Mouse (Mus musculus): ENCODE results near the gene Nt5dc1.
A peak's percentile ranks its signal among the peaks of the same experiment; 100 is the strongest.
"Not testable (repeated sequence)": the region's sequence is repeated elsewhere in the genome, so short reads cannot be mapped to it uniquely, and the experiment has no call there.

Gene Nt5dc1

DNA sequence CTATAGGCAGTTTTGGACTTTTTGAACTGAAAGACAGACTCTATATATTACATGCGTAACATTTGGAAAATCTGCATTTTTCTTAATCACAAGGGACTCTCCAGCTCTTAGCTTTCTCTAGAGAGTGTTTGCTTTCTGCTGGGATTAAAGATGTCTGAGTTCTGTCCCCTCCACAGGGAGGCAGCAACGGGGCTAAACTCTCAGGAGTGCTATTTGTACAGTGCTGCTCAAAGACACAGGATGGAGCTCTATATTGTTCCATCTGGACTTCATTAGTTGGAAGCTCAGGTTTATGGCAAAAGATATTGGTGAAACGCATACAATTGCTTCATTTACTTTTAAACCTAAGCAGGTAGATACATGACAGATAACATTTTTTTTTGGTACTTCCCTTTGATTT is 105.8 kb downstream of the Nt5dc1 start:
- no peak for DNase-seq (ENCODE audit: low spot score in 2 of 2)

DNA sequence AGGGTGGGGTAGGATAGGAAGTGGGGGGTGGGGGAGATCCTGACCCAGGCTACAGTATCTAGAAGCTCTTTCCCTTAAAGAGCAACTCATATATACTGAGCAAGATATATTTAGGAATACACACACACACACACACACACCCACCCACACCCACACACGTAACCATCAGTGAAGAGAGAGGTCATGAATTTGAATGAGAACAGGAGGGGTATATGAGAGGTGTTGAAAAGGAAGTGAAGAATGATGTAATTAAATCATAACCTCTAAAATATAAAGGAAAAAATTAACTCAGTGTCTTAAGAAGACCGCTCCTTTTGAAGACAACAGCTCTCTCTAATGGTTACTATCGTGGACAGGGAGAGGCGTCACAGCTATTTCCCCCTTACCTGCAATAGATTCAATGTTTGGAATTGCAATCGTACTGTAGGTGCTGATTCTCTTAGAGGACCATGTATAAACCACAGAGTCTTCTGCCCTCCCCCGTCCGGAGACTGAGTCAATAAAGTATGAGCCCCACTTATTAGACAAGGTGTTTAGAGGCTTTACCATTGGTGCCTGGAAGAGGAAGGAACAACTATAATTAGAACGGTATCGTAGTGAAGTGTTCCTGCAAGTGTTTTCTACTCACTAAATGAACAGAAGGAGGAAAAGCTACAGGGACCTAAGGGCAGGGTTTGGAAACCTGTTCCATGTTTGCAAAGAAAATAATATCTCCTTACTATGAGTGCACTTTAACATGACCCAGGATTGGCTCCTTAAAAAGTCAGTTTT is 108.3 kb downstream of the Nt5dc1 start:
- no peak for DNase-seq (ENCODE audit: low spot score in 2 of 2)

DNA sequence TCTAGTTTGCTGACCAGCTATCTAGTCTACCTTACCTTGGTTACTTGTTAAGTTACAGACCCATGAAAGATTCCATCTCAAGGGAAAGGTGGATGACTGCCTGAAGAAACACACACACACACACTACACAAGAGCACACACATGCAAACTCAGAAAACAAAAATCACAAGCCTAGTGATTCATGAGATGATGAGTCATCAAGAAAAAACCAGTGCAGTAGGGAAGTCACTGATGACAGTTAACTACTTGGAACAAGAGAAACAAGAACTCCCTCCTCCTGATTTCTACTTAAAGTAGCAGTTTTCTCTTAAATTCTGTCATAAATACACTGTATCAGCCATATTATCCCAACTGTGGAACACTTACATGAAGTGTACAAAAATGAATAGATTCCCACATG is 111.3 kb downstream of the Nt5dc1 start:
- DNase-seq (ENCODE audit: low spot score in 2 of 2) = no peak

DNA sequence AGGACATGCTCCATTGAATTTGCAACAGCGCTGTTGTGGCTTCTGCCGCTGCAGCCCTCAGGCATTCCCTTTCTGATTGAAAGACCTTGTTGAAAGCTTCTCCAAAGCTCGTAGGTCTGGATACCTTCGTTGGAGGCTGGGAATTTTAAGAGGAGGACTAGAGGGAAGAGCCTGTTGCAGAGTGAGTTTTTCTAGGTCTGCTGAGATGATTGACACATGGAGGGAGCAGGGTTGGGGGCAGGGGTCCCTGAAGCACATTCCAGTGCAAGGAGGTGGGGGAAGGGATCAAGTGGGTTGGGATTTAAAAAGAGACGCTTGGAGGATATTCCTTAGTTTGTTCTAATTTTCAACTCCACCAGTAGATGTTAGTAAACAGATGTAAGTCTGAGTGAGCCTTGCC is 118.0 kb downstream of the Nt5dc1 start:
- DNase-seq (ENCODE audit: low spot score in 2 of 2) = no peak

DNA sequence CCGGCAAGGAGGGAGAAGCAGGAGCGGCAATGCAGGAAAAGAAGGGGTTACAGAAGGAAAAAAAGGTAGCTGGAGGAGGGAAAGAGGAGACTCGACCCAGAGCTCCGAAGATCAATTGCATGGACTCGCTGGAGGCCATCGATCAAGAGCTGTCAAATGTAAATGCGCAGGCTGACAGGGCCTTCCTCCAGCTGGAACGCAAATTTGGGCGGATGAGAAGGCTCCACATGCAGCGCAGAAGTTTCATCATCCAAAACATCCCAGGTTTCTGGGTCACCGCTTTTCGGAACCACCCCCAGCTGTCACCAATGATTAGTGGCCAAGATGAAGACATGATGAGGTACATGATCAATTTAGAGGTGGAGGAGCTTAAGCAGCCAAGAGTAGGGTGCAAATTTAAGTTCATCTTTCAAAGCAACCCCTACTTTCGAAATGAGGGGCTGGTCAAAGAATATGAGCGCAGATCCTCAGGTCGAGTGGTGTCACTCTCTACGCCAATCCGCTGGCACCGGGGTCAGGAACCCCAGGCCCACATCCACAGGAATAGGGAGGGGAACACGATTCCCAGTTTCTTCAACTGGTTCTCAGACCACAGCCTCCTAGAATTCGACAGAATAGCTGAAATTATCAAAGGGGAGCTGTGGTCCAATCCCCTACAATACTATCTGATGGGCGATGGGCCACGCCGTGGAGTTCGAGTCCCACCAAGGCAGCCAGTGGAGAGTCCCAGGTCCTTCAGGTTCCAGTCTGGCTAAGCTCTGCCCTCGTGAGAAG is 120.2 kb downstream of the Nt5dc1 start:
- no peak for DNase-seq (ENCODE audit: low spot score in 2 of 2)

DNA sequence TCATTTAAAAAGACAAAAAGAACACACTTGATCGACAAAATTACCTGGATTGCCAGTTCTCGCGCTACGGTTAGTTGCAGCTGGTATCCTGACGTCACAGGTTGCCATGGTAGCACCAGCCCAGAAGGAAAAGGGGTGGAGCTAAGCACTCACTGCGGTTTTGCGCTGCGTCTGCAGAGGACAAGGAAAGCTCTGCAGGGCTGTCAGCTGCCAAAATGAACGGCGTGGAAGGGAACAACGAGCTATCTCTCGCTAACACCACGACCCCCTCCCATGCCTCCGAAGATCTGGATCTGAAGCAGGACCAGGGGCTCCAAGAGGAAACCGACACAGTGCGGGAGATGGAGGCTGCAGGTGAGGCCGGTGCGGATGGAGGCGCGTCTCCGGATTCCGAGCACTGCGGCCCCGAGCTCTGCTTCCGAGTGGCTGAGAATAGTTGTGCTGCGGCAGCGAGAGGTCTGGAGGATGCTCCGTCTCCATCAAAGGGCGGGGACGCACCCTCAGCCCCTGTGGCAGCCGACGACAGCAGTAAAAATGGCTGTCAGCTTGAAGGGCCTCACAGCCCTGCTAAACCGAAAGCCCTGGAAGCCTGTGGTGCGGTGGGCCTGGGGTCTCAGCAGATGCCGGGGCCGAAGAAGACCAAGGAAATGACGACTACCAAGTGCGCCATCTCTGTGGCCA is 120.9 kb downstream of the Nt5dc1 start, which contains the start of gene Tspyl4:
Tspyl4 (plus strand) TSS at position 144 of the 681 bp plus-strand sequence.
- peak; percentile 83 to 90 for DNase-seq (ENCODE audit: low spot score in 2 of 2)

DNA sequence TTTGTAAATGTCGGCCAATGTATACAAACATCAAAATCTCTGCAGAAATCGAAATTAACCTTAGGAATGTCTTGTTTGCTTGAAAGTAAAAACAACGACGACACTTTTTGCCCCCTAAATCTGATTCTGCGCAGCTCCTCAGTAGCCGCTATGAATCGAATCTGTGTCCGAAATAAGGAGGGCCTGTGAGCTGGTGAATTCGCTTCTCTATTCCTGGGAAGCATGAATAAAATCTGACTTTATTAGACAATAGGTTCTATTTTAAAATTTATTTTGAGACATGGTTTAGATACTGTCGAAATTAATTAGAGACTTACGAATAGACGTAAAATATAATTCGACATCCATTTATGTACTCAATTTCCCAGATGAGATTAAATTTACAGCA is 121.4 kb downstream of the Nt5dc1 start:
- DNase-seq (ENCODE audit: low spot score in 2 of 2) = no peak

DNA sequence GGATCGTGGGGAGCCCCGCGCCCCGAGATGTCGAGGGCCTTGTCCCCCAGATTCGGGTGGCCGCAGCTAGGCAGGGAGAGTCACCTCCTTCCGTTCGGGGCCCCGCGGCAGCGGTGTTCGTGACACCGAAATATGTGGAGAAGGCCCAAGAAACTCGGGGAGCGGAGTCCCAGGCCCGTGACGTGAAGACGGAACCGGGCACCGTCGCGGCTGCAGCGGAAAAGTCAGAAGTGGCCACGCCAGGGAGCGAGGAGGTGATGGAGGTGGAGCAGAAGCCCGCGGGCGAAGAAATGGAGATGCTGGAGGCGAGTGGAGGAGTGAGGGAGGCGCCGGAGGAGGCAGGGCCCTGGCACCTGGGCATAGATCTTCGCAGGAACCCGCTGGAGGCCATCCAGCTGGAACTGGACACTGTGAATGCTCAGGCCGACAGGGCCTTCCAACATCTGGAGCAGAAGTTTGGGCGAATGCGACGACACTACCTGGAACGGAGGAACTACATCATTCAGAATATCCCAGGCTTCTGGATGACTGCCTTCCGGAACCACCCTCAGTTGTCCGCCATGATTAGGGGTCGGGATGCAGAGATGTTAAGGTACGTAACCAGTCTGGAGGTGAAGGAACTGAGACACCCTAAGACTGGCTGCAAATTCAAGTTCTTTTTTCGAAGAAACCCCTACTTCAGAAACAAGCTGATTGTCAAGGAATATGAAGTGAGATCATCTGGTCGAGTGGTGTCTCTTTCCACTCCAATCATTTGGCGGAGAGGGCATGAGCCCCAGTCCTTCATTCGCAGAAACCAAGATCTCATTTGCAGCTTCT is 135.7 kb downstream of the Nt5dc1 start:
- DNase-seq (ENCODE audit: low spot score in 2 of 2) = peak; percentile 52 to 83

DNA sequence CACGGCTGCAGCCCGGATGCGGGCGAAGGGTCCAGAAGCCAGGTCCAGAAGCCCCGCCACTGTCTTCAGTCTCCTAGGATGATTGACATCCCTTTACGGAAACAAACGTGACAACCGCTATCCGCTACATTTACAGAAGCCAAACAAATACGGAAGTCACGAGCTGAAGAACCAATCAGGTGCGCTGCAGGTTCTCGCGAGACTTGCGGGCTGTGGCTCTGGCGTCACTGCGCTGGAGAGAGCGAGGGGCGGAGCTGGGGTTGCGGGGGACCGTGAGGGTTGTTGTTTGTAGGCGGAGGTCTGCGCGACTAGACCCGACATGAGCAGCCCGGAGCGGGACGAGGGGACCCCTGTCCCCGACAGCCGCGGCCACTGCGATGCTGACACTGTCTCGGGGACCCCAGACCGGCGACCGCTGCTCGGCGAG is 136.4 kb downstream of the Nt5dc1 start, which contains the start of gene Tspyl1:
Tspyl1 (plus strand) TSS at position 229 of the 427 bp plus-strand sequence.
- DNase-seq (ENCODE audit: low spot score in 2 of 2) = peak; percentile 97 to 99

DNA sequence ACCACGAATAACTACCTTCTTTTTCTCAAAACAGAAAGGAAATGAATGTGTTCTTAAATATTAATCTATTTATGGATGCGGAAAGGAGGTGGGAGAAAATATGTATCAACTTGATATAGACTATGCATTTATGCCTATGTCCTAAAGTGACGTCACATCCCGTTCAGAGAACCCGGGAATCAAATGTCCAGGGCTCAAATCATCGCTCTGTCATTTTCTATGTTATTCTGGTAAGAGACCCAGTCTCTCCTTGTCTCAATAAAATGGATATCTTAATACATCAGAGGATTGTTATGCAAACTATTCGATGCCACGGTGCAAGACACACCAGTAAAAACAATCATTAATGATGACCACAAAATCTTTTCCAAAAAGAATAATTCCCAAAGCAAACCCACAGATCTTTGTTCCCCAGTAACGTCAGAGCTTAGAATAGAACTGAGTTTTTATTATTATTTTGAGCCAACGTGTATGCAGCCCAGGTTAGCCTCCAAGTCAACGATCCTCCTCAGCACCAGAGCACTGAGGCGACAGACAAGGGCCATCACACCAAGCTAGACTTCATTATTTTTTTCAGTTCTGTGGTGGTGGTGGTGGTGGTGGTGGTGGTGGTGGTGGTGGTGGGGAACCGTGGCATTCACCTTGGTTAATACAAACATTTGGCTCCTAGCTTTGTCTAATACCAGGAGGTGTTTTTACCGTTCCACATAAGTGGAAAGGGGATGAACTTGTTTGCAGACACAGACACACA is 137.0 kb downstream of the Nt5dc1 start:
- DNase-seq (ENCODE audit: low spot score in 2 of 2) = no peak

DNA sequence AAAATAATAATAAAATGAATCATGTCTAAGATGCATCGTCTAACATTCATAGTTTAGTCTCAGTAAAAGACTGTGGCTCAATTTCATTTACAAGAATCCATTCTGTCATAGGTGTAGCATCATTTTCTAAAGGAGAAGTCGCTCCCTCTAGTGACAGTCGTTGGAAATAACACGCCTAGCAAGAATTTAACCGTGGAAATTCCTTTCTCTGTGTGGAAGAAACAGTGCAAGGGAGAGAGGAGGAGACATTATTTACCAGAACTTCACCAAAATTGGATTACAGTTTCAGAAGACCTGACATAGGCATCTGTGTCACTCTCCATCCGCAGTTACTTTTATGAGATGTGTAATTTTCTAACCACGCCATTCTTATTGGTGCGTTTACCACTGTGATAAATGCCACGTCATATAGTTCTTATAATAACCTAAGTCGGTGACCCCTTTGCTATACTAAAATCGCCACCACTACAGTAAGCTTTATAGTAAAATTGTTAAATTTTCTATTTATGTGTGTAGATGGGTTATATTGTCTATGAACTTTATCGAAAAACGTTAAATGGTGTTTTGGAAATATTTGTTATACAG is 137.7 kb downstream of the Nt5dc1 start:
- DNase-seq (ENCODE audit: low spot score in 2 of 2) = peak in 1 of 2 experiments; percentile 30

DNA sequence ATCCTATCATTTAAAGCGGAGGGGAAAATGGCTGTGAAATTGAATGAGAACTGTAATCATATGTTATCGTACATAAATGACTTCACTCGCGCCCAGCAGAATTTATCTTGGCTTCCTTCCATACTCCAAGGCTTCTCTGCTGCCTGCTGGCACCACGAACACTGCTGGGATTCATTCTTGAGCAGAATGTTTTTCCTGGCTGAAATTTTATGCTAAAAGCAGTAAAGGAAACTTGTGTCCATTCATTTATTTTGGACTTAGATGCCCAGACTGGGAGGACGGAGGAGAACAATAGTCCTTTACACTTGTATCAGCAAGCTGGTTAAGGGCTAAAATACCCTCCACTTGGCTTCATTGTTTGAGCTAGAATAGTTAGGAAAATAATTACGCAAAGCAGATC is 146.7 kb downstream of the Nt5dc1 start:
- no peak for DNase-seq (ENCODE audit: low spot score in 2 of 2)

DNA sequence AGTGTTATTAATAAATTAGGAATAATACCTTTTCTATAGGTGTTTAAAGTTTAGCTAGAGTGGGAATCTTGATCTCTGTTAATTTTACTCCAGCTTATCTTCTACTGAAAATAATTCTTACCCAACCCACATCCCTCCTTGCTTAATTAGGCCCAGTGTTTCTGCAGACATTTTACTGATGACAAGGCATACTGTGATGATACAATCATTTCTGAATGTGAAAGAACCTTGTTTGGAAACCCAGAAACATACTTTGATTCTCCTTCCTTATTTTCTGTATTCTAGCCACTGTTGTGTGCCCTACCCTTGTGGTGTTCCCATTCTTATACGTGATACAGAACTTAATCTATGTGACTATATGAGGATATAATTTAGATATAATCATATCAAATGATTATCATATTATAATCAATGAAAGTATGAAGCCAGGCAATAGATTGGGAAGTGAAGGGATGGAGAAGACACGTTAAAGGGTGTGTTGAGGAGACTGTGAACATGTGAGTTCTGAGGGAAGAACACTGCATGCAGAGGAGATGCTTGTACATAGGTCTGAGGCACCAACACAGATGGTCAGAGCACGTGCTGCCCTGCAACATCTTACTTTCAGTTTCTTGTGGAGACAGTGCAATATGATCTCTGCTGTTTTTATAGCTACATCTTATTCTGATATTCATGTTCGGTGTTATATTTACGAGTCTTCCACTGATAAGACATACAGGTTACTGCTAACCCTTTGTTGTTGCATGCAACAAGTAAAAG is 150.9 kb downstream of the Nt5dc1 start:
- no peak for DNase-seq (ENCODE audit: low spot score in 2 of 2)

DNA sequence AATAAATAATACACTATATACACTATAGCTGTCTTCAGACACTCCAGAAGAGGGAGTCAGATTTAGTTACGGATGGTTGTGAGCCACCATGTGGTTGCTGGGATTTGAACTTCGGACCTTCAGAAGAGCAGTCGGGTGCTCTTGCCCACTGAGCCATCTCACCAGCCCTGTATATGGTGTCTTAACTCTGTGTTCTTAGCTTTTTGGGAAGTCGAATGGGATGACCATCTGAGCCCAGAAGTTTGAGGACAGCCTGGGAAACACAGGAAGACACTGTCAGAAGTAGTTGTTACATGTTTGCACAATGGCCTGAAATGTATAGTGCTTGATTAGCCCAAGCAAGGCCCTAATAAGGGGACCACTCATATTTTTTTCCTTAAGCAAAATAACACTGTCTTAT is 153.2 kb downstream of the Nt5dc1 start:
- no peak for DNase-seq (ENCODE audit: low spot score in 2 of 2)

DNA sequence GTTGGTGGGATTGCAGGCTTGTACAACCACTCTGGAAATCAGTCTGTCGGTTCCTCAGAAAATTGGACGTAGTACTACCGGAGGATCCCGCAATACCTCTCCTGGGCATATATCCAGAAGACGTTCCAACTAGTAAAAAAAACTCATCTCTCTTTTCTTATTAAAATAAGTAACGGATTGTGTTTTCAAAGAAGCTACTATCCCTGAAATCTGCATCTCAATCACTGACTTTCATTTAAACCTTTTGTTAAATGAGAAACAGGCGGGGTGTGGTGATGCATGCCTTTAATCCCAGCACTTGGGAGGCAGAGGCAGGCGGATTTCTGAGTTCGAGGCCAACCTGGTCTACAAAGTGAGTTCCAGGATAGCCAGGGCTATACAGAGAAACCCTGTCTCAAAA is 165.5 kb downstream of the Nt5dc1 start:
- not testable (repeated sequence) for DNase-seq (ENCODE audit: low spot score in 2 of 2)

DNA sequence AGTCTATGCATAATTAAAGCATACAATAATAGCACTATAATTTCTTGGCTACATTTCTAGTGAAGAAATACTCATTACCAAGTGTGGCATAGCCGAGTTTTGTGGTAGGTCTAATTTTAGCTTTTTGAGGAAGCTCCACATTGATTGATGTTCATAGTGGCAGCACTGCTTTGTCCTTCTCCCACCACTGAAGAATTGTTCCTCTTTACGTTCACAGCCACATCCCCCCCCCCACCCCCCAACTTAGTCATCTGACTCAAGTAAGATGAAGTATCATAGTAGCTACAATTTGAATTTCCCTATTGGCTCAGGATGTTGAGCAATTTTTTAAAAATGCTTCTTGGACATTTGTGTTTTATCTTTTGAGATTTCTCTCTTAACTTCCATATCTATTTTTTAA is 168.8 kb downstream of the Nt5dc1 start:
- no peak for DNase-seq (ENCODE audit: low spot score in 2 of 2)

DNA sequence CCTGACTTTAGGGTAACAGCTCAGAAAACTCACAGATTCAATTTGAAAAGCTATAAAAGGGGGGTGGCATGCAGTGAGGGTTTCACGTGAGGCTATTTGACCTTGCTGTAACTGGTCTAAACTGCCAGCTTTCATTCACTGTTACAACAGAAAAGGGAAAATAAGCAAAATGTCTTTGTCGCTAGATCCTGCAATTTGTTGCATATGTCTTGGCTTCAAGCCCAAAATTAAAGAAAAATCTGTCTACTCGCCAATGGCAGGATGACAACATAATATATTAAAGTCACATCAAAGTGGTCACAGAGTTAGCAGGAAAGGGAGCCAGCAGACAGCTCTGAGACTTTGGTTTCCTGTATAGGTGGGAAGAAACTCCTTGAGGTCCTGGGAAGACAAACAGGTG is 170.6 kb downstream of the Nt5dc1 start:
- no peak for DNase-seq (ENCODE audit: low spot score in 2 of 2)

DNA sequence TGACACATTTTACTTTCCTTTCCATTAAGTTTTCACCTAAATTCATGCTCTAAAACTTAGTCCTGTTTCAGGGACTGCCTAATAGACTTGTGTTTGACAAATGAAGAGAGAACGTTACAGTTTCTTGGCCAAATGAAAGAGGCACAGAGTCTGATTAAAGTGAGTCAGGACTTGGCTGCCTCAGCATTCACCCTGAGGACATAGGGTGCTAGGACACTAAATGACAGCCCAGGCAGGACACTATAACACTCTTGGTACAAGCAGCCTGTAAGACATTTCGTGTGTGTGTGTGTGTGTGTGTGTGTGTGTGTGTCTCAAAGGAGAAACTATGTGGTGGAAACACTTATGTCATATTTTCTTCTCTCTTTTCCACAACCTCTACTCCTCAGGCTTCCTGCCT is 172.2 kb downstream of the Nt5dc1 start:
- DNase-seq (ENCODE audit: low spot score in 2 of 2) = no peak

DNA sequence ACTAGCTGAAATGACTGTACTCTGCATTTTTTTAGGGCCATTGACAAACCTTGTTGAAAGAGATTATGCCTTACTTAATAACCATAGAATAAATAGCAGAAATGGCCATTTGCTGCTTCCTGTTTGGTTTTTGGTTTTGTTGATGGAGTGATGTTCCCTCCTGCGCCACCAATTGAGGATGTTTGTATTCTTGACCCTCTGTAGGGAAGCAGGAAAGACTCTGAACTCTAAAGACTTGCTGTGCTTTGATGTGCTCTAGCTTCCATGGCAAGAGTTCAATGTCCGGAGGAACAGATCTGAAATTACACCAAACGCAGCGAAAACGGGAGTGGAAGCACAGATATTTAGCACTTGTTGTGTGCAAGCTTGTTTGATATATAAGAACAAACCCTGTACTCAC is 173.6 kb downstream of the Nt5dc1 start:
- DNase-seq (ENCODE audit: low spot score in 2 of 2) = no peak

DNA sequence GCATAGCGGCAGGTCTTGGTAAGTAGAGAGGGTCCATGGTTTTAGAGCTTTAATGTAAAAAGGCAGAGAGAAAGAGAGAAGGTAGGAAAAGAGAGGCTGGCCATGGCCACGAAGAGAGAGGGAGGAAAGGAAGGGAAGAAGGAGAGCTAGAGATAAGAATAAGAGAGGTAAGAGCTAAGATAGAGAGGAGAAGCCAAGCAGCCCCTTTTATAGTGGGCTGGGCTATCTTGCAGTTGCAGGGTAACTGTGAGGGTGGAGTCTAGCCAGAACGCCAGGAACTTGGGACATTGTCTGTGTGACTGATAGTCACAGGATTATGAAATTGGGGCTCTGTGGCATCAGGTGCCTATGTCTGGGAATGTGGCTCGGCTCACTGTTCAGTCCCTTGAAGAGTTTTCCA is 179.8 kb downstream of the Nt5dc1 start:
- DNase-seq (ENCODE audit: low spot score in 2 of 2) = no peak

Measured in spleen, postnatal 4 days (tissue).